Mouse (Mus musculus): ENCODE data around the gene Slc35c1.
"Not testable (repeated sequence)": the region's sequence is repeated elsewhere in the genome, so short reads cannot be mapped to it uniquely, and the experiment has no call there.

The Slc35c1 gene

DNA sequence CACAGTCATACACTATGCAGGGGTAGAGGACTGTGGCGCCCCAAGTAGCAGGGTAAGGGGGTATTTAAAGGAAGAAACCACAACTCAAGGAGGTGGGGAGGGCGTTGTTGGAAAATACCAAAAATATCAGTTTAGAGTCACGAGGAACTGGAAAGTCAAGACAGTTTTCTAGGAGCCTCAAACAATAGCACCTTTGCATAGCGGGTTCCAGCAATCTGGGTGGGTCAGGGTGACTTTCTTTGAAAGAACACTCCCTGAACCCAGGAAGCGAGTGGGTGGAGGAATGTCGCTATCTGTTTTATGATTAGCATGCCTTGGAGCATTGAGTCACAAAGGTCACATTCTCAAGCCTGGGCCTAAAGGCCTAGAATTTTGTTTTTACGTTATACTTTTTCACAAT is 16.2 kb upstream of the Slc35c1 start:
- DNase-seq (ENCODE audit: low spot score in 2 of 2) = not testable (repeated sequence)

DNA sequence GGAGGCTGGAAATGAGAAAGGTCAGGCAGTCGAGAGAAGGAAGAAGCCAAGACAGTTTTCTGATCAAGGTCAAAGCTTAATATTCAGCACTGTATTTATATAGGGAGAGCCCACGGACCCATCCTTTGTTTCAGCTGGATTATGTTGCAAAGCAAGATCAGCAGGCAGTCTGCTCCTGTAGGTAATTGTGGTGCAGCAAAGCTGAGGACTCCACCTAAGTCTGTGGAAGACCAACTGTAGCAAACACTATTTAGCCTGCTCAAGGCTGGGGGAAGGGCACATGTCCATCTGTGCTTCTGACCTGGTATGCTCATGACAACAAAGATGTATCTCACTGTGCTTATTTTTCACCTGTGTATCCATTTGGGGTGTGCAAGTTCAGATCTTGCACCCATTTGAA is 15.4 kb upstream of the Slc35c1 start:
- DNase-seq (ENCODE audit: low spot score in 2 of 2) = no peak

DNA sequence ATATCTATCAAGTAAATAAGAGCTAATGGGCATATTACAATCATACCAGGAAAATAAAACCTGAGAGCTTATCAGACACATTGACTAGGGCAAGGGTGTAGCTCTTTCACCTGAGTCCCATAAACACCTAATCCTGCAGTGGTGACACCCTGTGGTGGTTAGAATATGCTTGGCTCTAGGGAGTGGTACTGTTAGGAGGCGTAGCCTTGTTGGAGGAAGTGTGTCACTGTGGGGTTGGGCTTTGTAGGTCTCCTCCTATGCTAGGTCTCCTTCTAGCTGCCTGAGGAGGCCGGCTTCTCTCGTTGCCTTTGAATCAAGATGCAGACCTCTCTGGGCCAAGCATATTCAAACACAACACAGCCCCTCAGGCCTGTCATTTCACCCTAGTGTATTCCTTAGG is 14.6 kb upstream of the Slc35c1 start:
- DNase-seq (ENCODE audit: low spot score in 2 of 2) = no peak

DNA sequence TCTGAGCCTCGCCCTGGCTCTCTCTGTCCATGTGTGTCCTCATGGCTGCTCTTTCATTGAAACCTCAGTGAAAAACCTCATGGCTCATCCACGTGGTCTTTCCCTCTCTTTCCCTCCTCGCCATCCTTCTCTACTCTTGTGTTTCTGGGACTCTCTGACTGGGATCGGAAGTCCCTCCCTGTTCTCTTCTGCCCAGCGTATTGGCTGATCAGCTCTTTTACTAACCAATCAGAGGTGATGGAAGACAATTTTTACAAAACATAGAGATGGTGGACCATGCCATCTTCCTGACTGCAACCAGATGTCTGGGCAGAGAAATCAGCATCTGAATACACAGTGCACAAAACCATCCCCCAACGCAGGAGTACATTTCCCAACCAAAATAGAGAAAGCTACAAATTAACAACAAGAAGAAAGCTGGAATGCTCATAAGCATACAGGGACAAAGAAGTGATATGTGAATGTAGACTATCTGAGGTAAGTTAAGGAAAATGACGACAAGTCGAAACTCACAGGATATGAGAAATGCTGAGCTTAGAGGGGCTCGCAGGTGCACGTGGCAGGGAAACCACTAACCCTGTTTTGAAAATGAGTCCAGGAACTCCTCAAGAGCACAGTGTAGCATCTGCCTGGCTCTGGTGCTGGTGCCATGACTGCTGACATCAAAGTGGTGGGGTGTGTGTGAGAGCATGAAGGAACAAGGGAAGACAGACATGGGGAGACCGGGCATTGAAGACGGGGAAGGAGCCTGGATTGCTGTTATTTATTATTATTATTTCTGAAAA is 11.7 kb upstream of the Slc35c1 start:
- no peak for DNase-seq (ENCODE audit: low spot score in 2 of 2)

DNA sequence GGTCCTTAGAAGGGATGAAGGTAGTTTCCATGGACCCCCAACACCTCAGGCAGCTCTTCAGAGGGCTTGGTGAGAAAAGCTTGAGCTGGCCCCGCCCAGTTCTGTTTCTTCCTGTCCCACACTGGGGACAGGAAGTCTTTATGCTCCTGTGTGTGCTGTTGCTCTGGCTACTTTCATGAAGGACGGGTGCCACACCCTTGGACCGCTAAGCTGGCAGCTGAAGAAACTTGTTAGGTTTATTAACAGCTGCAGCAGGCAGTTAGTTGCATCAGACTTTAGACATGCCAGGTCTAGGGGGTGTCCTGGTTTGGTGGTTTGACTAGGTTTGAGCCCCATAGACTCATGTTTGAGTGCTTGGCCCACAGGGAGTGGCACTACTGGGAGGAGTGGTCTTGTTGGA is 4.4 kb upstream of the Slc35c1 start:
- peak; percentile 37 to 56 for DNase-seq (ENCODE audit: low spot score in 2 of 2)

DNA sequence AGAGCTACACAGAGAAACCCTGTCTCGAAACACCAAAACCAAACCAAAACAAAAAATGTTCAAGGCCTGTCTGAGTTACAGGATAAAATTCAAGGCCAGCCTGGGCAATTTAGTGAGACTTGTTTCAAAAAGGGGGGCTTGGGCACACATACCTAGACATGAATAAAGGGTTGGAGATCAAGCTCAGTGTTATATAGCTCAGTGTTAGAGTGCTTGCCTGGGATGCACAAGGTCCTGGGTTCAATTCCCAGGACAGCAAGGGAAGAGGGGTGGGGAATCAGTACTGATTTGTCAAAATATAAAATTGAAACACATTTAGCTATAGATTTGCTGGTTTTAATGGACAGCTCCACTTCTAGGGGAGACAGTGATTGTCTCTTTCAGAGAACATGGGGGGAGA is 877 bp upstream of the Slc35c1 start:
- no peak for DNase-seq (ENCODE audit: low spot score in 2 of 2)

DNA sequence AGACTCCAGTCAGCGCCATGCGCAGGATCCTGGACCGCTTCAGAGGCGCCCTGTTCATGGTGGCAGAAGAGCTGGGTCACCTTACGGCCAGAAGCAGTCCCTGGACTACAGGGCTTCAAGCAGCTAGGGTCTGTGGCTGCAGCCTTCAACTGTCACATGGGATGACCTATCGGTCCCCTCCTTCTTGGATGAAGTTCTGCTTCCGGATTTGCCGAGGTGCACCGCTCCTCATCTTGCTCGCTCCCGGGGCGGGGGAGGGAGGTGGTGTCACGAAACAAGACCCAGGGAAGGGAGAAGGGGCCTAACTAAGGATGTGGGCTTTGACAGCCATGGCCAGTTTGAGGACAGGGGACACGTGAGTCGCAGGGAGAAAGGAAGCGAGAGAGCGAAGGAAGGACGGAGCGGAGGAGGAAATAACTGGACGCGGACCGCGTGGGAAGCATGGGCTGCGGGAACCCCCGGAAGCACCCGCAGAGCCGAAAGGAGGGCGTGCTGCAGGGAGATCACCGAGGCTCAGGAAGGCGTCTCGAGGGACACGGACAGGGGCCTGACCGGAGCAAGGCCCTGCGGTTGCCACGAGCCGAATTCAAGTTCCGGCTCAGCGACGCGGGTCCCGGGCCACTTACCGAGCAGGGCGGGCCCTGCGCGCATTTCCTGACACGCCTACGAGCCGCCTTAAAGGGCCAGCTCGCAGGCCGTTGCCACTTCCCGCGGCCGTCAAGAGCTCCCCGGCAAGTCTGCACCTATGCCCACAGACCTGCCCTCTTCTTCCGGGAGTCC is 1.0 kb downstream of the Slc35c1 start:
- DNase-seq (ENCODE audit: low spot score in 2 of 2) = peak; percentile 87 to 88

DNA sequence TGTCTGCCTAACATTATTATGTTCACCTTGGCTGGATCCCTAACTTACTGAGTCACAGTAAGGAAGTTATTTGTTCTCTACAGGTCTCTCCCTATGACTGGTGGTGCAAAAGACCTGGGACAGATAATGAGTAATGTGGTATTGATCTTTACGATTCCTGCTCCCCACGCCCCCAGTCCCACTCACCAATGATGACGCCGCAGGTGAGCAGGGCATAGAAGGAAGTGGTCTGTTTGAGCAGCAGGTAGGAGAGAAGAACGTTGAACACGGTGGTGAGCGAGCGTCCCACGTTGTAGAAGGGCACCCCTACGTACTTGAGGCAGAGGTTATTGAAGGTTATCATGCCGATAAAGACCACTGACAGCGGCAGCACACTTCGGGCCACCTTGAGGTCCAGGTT is 1.9 kb downstream of the Slc35c1 start:
- no peak for DNase-seq (ENCODE audit: low spot score in 2 of 2)

DNA sequence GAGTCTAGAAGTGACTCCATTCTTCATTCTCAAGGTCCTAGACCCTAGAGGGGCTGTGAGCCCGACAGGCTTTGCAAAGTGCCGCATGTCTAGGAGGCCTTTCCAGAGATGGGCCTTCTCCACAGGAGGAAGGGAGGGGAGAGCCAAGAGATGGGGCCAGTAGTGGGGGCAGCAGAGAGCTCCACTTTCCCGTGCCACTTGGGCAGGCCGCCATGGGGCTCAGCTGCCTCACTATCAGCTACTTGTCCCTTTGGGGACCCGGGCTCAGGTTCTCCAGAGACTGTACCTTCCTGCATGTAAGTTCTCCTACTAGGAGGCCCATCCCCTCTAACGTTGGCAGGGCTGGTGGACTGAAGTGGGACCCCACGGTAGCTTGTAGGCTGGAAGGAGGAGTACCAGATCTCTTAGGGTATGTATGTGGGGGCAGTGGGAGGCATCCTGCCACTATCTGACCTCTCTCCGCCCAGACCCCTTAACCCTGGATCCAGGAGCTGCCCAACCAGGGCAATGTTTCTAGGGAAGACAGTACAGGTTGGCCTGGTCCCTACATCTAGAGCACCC is 3.3 kb downstream of the Slc35c1 start:
- no peak for DNase-seq (ENCODE audit: low spot score in 2 of 2)

DNA sequence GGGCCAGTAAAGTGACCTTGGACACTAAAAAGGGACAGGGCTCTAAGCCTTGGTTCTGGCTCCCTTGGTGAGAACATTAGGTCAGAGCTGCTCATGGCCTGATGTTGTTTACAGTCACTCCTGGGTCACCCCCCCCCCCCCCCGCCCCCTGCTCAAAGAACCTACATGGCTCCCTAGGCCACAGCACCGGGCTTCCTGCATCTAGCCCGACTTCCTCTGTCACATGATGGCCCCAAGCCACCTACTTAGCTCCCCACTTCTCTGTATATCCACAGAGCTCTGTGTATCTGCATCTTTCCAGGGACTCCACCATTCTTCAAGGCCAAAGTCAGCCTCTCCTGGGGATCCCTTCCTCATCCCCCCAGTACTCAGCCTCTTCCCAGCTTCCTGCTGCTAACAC is 4.6 kb downstream of the Slc35c1 start:
- DNase-seq (ENCODE audit: low spot score in 2 of 2) = no peak

DNA sequence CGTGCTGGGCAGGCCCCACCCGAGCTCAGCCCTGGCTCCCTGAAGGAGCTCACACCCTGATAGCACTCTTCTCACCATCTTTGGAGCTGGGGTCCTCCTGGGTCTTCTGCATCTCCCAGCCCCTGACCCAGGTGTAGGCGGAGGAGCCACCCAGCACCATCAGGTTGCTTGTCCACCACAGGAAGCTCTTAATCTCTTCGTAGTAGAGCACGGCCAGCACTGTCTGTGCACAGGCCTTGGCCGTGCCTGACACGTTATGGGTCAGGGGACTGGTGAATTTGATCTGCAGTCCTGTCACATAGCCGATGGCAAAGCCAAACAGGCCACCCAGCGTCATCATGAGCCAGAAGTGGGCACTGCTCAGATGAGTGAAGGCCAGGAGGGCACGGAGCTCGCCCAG is 6.2 kb downstream of the Slc35c1 start:
- no peak for DNase-seq (ENCODE audit: low spot score in 2 of 2)

DNA sequence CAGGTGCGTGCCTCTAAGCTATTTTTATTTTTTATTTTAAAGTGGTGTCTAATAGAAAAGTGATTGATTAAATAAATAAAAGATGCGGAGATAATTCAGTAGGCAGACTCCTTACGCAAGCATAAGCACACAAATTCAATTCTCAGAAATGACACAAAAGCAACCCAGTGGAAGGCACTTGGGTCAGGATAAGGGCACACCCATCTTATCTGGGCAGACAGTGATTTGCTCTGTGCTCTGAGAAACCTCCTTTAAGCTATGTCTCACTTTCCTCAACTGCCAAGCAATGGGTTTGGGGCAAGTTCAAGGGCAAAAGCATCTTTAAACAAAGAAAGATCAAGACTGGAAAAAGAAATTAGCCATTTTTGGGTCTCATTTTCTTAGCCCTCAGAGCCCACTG is 9.2 kb downstream of the Slc35c1 start:
- DNase-seq (ENCODE audit: low spot score in 2 of 2) = no peak

DNA sequence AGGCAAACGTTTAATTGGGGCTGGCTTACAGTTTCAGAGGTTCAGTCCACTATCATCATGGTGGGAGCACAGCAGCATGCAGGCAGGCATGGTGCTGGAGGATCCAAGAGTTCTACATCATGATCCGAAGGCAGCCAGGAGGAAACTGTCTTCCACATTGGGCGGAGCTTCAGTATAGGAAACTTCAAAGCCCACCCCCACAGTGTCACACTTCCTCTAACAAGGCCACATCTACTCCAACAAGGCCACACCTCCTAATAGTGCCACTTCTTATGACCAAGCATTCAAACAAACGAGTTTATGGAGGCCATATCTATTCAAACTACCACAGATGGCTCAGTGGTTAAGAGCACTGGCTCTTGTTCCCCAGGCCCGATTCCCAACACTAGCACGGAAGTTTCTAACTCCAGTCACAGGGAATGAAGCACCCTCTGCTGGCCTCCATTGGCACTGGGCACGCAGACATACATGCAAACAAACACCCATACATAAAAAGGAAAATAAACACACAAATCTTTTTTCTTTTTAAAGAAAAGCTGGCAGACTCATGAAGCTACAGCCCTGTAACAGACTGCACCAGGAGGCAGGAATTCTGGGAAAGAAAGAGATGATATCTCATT is 13.1 kb downstream of the Slc35c1 start:
- no peak for DNase-seq (ENCODE audit: low spot score in 2 of 2)

DNA sequence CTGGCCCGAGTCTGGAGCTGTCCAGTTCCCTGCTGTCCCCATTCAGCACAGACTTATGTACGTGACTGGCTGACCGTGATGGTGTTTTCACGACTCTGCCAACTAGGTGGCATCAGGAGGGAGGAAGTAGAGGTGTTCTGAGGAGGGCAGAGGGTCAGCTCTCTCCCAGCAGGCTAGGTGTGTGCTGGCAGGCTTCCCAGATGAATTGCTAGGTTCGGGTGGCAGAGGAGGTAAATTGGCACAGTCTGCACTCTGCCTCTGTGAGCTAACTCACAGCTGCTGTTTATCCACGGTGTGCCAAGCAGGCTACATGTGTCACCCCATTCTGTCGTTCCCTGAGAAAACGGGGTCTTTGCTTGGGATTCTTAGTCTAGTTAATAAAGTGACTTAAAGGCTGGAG is 13.7 kb downstream of the Slc35c1 start:
- no peak for DNase-seq (ENCODE audit: low spot score in 2 of 2)

DNA sequence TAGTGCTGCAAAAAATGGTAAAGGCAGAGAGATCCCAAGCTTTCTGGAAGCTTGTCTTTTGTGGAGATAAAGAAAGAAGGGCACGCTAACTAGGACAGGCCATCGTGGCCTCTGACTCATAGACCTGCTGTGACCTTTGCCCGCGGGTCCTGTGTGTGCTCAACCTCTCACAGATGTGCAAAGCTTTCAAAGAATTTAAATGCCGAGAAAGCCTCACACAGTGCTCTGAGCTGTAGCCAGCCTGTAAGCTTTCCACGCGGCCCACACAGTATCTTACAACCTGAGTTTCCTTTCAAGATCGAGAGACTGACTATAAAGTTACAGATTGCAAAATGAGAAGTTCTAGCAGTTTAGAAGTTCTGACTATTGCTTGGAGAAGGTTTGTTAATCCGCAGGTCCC is 14.4 kb downstream of the Slc35c1 start:
- DNase-seq (ENCODE audit: low spot score in 2 of 2) = no peak

DNA sequence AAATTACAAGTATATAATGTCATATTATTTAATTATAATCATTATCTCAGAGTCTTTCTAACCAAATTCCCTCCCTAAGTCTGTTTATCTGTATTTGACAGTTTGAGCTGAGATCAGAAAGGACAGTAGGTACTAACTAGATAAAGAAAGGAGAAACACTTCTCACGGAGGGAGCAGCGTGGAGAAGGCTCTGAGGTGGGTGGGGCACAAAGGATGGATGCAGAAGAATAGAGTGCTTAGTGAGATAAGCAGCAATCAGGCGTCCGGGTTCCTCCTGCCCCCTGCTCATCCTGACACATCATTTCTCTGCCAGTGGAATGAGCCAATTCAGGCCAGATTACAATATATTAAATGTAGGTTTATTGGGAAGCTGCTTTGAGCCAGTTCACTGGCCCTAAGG is 16.0 kb downstream of the Slc35c1 start:
- no peak for DNase-seq (ENCODE audit: low spot score in 2 of 2)

DNA sequence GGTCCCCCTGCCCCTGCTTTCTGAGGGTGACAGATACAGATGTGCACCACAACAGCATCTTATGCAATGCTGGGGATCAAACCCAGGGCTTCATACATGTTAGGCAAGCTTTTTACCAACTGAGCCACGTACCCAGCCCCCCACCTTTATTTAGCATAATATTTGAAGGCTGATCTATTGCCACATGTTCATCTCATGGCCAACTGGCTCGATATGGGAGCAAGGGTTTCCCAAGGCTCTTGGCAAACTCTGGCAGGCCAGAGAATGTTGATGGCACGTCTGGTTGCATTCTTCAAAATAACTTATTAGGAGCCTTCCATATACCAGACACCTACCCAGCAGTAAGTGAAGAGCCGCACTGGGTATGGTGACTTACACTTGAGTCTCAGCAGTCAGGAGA is 17.0 kb downstream of the Slc35c1 start:
- DNase-seq (ENCODE audit: low spot score in 2 of 2) = no peak

DNA sequence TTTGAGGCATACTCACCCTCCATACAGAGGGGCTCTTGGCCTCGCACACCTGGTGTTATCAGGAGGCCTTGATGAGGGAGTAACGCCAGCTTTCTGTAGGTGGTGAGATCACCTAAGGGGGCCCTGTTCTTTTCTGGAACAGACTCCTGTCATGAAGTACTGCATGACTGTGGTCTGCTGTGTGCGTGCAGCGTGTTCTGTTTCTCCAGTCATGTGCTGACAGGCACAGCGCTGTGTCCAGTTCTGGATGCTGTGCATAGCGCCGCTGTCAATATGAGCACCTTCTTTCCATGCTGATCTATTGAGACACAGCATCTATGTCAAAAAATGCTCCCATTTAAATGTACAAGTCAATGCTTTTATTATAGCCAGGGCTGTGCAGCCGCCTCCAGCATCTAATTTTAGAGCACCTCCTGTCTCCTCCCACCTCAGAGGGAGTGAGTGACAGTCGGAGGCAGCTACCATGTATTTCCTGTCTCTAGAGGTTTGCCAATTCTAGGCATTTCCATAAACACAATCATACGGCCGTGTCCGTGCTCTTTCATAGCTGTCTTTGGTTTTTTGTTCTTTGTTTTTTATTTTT is 17.8 kb downstream of the Slc35c1 start:
- peak in 1 of 2 experiments; percentile 15 for DNase-seq (ENCODE audit: low spot score in 2 of 2)

DNA sequence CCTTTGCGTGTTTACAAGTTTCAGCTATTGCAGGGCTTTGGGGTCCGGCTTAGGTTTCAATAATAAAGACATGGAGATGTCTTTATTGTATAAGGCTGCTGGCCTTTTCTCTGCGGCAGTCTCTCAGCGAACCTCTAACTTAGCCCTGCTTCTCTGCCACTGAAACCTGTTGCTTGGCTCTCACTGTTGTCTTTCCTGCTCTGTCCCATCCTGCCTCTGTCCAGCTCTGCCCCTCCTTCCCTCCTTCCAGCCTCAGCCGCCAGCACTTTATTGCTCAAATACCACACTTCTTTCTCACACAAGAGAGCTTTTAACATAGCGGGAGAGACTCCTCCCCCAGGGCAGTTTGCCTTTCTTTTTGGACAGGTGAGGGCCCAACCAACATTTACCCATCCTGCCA is 19.9 kb downstream of the Slc35c1 start:
- no peak for DNase-seq (ENCODE audit: low spot score in 2 of 2)

DNA sequence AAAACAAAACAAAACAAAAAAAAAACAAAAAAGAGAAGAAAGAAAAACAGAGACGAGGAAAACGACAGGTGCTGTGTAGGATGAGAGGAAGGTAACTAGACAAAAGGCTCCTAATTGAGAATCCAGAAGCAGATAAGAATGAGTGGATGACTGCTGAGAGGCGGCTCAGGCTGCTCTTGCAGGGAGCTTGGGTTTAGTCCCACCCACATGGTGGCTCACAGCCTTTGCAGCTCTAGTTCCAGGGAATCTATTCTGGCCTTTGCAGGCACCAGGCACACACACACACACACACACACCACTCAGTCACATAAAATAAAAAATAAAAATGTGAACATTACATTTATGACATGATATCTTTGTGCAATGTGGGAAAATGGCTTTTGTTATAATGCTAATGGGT is 21.8 kb downstream of the Slc35c1 start:
- no peak for DNase-seq (ENCODE audit: low spot score in 2 of 2)

DNA sequence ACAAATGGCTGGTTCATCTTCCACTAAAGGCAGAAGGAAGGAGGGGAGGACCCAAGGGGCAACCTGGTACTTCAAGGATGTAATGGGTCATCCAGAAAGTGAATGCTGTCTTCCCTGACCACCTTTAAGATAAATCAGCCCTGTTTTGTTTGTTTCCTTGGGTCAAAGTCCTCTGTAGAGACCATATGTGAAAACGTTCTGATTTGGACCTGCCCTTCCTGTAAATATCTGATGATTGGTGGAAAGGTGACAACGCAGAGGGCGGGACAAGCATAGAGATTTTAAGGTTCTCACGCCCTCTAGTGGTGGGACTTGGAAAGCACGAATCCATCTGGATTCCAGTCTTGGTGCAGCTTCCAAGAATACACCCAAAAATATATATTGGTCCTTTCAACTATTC is 22.5 kb downstream of the Slc35c1 start:
- DNase-seq (ENCODE audit: low spot score in 2 of 2) = peak; percentile 45 to 57

DNA sequence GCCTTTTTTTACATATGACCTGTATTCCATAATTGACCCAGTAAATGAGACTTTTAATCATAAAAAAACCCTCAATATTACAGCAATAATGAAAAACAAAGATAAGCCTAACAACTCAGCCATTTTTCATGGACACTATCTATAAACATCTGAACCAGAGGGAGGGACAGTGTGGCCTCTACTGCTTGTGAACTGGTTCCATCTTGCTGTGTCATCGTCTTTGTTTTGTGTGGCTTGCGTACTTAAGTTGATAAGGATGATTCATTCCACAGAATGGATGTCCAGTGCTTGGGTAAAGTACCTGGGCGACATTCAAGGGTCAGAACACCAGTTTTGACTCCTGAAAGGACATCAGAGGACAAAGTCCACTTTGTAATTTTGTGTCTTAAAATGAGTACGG is 23.0 kb downstream of the Slc35c1 start:
- no peak for DNase-seq (ENCODE audit: low spot score in 2 of 2)

Data from spleen, postnatal 36 days (tissue).